Mouse (Mus musculus): ENCODE results near the gene Cd81.

Cd81 gene

DNA sequence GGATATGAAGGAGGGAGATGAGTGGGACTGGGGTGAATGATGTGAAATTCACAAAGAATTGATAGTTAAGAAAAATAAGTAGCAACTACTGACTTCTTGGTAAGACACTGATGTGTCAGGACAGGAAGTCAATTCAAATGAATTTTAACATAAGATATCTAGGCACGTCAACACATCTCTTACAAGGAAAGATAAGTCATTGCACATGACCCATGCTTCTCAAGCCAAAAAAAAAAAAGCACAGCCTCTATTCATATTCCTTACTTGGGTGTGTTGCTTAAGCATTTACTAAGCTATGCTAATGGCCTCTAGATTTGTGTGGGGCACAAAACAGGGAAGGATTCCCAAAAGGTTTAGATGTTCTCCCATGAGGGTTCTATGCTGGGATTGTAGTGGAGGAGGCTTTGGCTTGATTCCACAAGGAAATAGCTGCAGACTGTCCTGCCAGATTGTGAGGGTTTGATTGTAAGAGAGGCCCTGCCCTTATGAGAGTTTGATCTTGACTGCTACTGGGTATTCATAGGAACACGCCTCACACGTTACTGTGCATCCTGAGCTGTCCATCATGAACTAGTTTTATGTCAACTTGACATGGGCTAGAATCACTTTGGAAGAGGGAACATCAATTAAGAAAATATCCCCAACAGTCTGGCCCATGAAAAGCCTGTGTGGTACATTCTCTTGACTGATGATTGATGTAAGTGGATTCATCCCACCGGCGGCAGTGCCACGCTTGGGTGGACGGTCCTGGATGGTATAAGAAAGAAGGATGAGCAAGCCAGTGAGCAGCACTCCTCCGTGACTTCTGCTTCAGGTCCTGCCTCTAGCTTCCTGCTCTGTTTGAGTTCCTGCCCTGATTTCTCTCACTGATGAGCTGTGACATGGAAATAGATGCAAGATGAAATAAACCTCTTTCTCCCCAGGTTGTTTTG lies 17.8 kb upstream of the Cd81 start:
- Histone ChIP-seq H3K36me3 (ENCODE audit: control insufficient read depth, insufficient read depth, low read length, poor library complexity, severe bottlenecking) (no peaks in the 10 kb centered on the region), H3K27me3 (ENCODE audit: control insufficient read depth, insufficient read depth, low read length, poor library complexity, severe bottlenecking) (no peaks in the 10 kb centered on the region)
- no peak for DNase-seq (ENCODE audit: low read depth, low spot score)

DNA sequence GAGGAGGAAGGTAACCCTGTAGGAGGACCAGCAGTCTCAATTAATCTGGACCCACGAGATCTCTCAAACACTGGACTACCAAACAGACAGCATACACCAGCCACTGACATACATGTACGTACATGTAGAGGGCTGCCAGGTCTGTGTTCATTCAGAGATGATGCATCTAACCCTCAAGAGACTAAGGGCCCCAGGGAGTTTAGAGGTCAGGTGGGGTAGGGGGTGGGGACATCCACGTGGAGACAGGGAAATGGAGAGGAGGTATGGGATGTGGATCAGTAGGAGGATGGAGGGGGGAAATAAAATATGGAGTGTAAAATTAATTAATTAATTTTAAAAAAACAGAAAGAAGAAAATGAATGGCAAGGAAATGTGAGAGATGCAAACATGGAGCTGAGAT lies 15.8 kb upstream of the Cd81 start:
- DNase-seq (ENCODE audit: low read depth, low spot score), result peak; percentile 39
- no peaks in the 10 kb centered on the region for H3K36me3 ChIP-seq (ENCODE audit: control insufficient read depth, insufficient read depth, low read length, poor library complexity, severe bottlenecking)
- no peaks in the 10 kb centered on the region for H3K27me3 ChIP-seq (ENCODE audit: control insufficient read depth, insufficient read depth, low read length, poor library complexity, severe bottlenecking)

DNA sequence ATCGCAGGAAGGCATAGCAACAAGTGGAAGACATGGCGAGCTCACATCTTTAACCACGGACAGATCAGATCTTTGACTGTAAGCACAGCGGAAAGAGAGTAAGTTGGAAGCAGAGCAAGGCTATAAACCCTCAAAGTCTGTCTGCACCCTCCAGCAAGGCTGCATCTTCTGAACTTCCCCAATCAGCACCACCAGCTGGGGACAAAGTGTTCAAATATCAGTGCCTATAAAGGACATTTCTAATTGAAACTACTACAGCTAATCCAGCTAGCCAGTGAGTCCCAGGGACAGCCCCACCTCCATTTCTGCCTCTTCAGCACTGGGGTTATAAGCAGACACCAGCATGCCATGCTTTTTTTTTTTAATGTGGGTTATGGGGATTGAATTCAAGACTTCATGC lies 15.2 kb upstream of the Cd81 start:
- no peaks in the 10 kb centered on the region for H3K36me3 ChIP-seq (ENCODE audit: control insufficient read depth, insufficient read depth, low read length, poor library complexity, severe bottlenecking)
- H3K27me3 ChIP-seq (ENCODE audit: control insufficient read depth, insufficient read depth, low read length, poor library complexity, severe bottlenecking), result no peaks in the 10 kb centered on the region
- DNase-seq (ENCODE audit: low read depth, low spot score), result peak; percentile 42

GRCm38 (mm10) chr7:143038174-143038931 lies 14.2 kb upstream of the Cd81 start:
- DNase-seq (ENCODE audit: low read depth, low spot score), result peak; percentile 90
- Histone ChIP-seq H3K36me3 (ENCODE audit: control insufficient read depth, insufficient read depth, low read length, poor library complexity, severe bottlenecking) (no peaks in the 10 kb centered on the region), H3K27me3 (ENCODE audit: control insufficient read depth, insufficient read depth, low read length, poor library complexity, severe bottlenecking) (no peaks in the 10 kb centered on the region)

GRCm38 (mm10) chr7:143040561-143040960 lies 12.0 kb upstream of the Cd81 start:
- DNase-seq (ENCODE audit: low read depth, low spot score), result no peak
- no peaks in the 10 kb centered on the region for H3K27me3 ChIP-seq (ENCODE audit: control insufficient read depth, insufficient read depth, low read length, poor library complexity, severe bottlenecking)
- H3K36me3 ChIP-seq (ENCODE audit: control insufficient read depth, insufficient read depth, low read length, poor library complexity, severe bottlenecking), result no peaks in the 10 kb centered on the region

- Histone ChIP-seq H3K27me3 (ENCODE audit: control insufficient read depth, insufficient read depth, low read length, poor library complexity, severe bottlenecking) (no peaks in the 10 kb centered on the region), H3K36me3 (ENCODE audit: control insufficient read depth, insufficient read depth, low read length, poor library complexity, severe bottlenecking) (no peaks in the 10 kb centered on the region)
- DNase-seq (ENCODE audit: low read depth, low spot score), result no peak
These were observed 11.3 kb upstream of the Cd81 start for GRCm38 (mm10) chr7:143041138-143041822.

DNA sequence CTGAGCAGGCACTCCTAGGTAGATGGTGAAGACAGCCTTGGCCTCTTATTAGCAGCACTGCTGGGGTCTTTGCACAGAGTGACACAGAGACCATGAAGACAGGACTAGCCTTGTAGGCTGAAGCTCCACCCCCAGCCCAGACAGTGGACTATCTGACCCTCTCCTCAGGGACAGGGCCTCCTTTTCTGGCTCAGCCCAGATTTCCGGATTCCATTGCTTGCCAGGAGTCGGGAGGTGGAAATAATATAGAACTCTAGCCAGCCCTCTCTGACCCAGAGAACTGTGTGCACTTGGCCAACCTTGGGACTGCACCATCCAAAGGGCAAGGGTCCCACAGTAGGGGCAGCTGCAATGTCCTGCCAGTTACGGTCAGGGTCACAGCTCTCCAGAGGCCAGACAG lies 10.4 kb upstream of the Cd81 start:
- no peaks in the 10 kb centered on the region for H3K27me3 ChIP-seq (ENCODE audit: control insufficient read depth, insufficient read depth, low read length, poor library complexity, severe bottlenecking)
- no peak for DNase-seq (ENCODE audit: low read depth, low spot score)

GRCm38 (mm10) chr7:143042897-143043300 lies 9.6 kb upstream of the Cd81 start:
- no peaks in the 10 kb centered on the region for H3K27me3 ChIP-seq (ENCODE audit: control insufficient read depth, insufficient read depth, low read length, poor library complexity, severe bottlenecking)
- no peaks in the 10 kb centered on the region for H3K36me3 ChIP-seq (ENCODE audit: control insufficient read depth, insufficient read depth, low read length, poor library complexity, severe bottlenecking)
- DNase-seq (ENCODE audit: low read depth, low spot score), result no peak

More for the DNA sequence above, 10.4 kb upstream of the Cd81 start:
- no peaks in the 10 kb centered on the region for H3K36me3 ChIP-seq (ENCODE audit: control insufficient read depth, insufficient read depth, low read length, poor library complexity, severe bottlenecking)

GRCm38 (mm10) chr7:143044049-143044825 lies 8.3 kb upstream of the Cd81 start:
- no peak for DNase-seq (ENCODE audit: low read depth, low spot score)
- no peaks in the 10 kb centered on the region for H3K27me3 ChIP-seq (ENCODE audit: control insufficient read depth, insufficient read depth, low read length, poor library complexity, severe bottlenecking)
- no peaks in the 10 kb centered on the region for H3K36me3 ChIP-seq (ENCODE audit: control insufficient read depth, insufficient read depth, low read length, poor library complexity, severe bottlenecking)

DNA sequence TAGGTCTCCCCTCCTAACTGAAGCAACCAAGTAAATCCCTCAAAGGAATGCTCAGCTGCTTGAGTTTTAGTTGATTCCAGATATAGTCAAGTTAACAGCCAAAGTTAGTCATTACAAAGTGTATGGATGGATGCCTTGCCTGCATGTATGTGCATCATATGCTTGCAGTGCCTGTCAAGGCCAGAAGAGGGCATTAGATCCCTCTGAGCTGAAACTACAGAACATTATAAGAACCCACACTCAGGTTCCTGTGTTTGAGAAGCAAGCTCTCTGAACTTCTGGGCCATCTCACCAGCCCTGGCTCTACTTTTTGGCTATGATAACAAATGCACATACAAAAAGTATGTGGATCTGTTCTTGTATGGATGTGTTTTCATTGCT lies 7.7 kb upstream of the Cd81 start:
- Histone ChIP-seq H3K36me3 (ENCODE audit: control insufficient read depth, insufficient read depth, low read length, poor library complexity, severe bottlenecking) (no peaks in the 10 kb centered on the region), H3K27me3 (ENCODE audit: control insufficient read depth, insufficient read depth, low read length, poor library complexity, severe bottlenecking) (no peaks in the 10 kb centered on the region)
- DNase-seq (ENCODE audit: low read depth, low spot score), result peak; percentile 53

DNA sequence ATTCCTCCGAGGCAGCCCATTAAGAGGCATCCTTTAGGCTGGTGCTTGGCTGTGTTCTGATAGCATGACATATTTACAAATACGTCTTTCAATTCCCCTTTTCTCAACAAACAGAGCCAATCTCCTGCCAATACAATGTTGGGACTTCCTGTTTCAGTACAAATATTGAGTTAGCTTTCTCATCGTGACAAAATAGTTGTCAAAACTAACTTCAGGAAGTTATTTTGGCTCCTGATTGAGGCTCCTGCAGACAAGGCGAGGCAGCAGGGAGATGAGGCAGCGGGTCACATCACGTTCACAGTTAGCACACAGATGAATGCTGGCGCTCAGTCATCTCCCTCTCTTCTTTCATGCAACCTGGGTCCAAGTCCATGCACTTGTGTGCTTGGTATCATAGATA lies 6.2 kb upstream of the Cd81 start:
- peak; percentile 79 for DNase-seq (ENCODE audit: low read depth, low spot score)
- H3K36me3 ChIP-seq (ENCODE audit: control insufficient read depth, insufficient read depth, low read length, poor library complexity, severe bottlenecking), result no peaks in the 10 kb centered on the region

DNA sequence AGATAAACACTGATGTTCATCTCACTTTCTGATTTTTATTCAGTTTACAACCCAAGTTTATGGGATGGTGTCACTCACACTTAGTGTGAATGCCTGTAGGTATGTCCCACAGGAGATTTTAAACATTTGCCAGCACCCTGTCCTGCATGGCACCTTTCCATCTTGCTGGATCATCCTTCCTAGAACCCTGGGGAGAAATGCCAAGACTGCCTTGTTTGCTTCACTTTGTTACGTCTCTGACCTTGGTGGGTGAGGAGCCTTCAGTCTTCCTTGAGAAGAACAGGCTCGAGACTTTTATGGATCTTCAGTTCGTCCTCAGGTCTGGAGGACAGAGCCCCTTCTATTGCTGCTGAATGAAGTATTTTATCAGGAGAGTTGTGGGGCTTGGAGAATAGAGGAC lies 3.2 kb upstream of the Cd81 start:
- DNase-seq (ENCODE audit: low read depth, low spot score), result no peak
- Histone ChIP-seq H3K27me3 (ENCODE audit: control insufficient read depth, insufficient read depth, low read length, poor library complexity, severe bottlenecking) (no peaks in the 10 kb centered on the region), H3K36me3 (ENCODE audit: control insufficient read depth, insufficient read depth, low read length, poor library complexity, severe bottlenecking) (no peaks in the 10 kb centered on the region)

More for the DNA sequence above, 6.2 kb upstream of the Cd81 start:
- H3K27me3 ChIP-seq (ENCODE audit: control insufficient read depth, insufficient read depth, low read length, poor library complexity, severe bottlenecking), result no peaks in the 10 kb centered on the region

DNA sequence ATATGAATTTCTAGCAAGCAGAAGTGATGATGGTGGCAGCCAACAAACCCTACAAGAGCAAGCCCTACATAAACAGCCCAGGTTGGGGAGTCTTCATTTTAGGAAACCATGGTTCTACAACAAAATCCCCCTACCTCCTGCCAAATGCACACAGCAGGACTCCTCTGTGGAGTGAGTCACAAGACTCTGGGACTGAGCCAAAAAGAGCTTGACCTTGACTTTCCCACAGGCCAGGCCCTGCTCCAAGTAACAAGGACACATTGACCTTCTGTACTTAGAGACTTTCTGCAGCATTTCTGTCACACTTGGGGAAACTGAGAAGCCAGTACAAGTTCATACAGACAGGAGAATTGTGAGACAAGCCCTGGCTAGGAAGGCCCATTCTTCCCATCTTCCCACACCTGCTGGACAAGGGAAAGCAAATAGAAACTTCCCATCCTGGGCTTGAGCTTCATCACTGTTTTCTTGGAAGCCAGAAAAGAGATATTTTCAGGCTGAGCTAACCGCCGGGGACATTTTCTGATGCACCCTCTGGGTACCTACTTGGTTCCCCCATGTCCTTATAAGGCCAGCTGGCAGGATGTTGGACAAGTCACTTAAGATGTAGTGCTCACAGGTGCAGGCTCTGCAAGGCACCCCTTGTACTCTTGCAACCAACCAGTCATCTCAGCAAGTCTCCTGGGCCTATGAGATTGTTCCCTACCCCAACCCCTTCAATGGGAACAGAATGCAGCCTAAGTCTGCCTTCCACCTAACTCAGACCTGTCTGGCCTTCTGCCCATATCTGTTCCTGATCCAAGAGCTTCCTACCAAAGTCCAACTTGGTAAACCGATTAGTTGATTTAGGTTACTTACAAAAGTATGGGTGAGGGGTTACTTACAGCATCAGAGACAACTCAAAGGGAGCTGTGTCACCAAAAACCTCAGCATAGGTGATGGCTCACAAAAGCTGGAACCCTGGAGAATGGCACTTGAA lies 2.4 kb upstream of the Cd81 start:
- Histone ChIP-seq H3K27me3 (ENCODE audit: control insufficient read depth, insufficient read depth, low read length, poor library complexity, severe bottlenecking) (no peaks in the 10 kb centered on the region), H3K36me3 (ENCODE audit: control insufficient read depth, insufficient read depth, low read length, poor library complexity, severe bottlenecking) (no peaks in the 10 kb centered on the region)
- peak; percentile 47 for DNase-seq (ENCODE audit: low read depth, low spot score)

All from splenic B cell, adult 2 months (primary cell).